Mouse (Mus musculus) heart, adult 2 months (tissue): Measurements from ENCODE around the gene Arhgap28. TPM values are rescaled to one million over a fixed set of nuclear protein-coding genes. Genes with fewer than 3 reads are reported as not detected.
A peak's percentile ranks its signal among the peaks of the same experiment; 100 is the strongest.

Experiments
- DNase-seq, 2 experiments: peaks; one replicate each; pipeline ENCODE4 v3.0.0; 2021
- H3K27ac ChIP-seq: fragments of 200-600 bp; 2 replicates; pipeline ENCODE4 v1.8.1; 2022
- H3K27me3 ChIP-seq: fragments of 200-500 bp; 2 replicates; pipeline ENCODE4 v1.6.1; 2012; ENCODE audit warnings: mild to moderate bottlenecking, low read length, inconsistent platforms, mixed read lengths; ENCODE audit not compliant: control insufficient read depth, insufficient read depth
- H3K36me3 ChIP-seq: fragments of 200-500 bp; 2 replicates; pipeline ENCODE4 v1.6.1; 2012; ENCODE audit warnings: low read length, inconsistent platforms; ENCODE audit not compliant: control insufficient read depth, insufficient read depth
- H3K4me1 ChIP-seq: fragments of 200-500 bp; 2 replicates; pipeline ENCODE4 v1.6.1; 2011; ENCODE audit warnings: low read length; ENCODE audit not compliant: control insufficient read depth, insufficient read depth
- H3K4me3 ChIP-seq: fragments of 200-600 bp; 2 replicates; pipeline ENCODE4 v1.8.1; 2022
- H3K79me2 ChIP-seq: fragments of 200-500 bp; replicated peaks from 2 replicates; pipeline ENCODE4 v1.6.1; 2012; ENCODE audit warnings: mild to moderate bottlenecking, inconsistent platforms, low read length, moderate library complexity, mixed read lengths; ENCODE audit not compliant: control insufficient read depth, insufficient read depth
- H3K9ac ChIP-seq: fragments of 200-500 bp; 2 replicates; pipeline ENCODE4 v1.6.1; 2012; ENCODE audit warnings: low read depth, mild to moderate bottlenecking, control low read depth, inconsistent platforms, low read length, mixed read lengths
- CTCF ChIP-seq: fragments of 200-600 bp; IDR thresholded peaks from 2 replicates; pipeline ENCODE4 v1.8.1; 2022; ENCODE audit warnings: antibody characterized with exemption, mild to moderate bottlenecking, moderate library complexity
- EP300 ChIP-seq: fragments of 200-500 bp; IDR thresholded peaks from 2 replicates; pipeline ENCODE4 v1.6.1; 2011; ENCODE audit warnings: low read depth, low read length, control low read depth; ENCODE audit not compliant: insufficient read depth
- POLR2A ChIP-seq: fragments of 200-500 bp; IDR thresholded peaks from 2 replicates; pipeline ENCODE4 v1.6.1; 2011; ENCODE audit warnings: mild to moderate bottlenecking, low read depth, low read length, control low read depth; ENCODE audit not compliant: insufficient read depth
- WGBS: fragments of 180-500 bp; shearing (Covaris S2); methylation state at CpG from one replicate; pipeline ENCODE4 v1.1.7; 2018; 5-methylcytosine and 5-hydroxymethylcytosine counted together
- intact Hi-C: fragments of 180-260 bp; cut with DNase I; formaldehyde crosslinking; loops from one replicate; pipeline ENCODE4 v1.15.1; 2025
- polyA plus RNA-seq: library from polyadenylated mRNA; depleted of rRNA; stranded (reverse); fragments of >200 nt; gene quantifications from 2 replicates; pipeline ENCODE4 v1.2.3, GENCODE M21; 2012
- total RNA-seq, 2 experiments: library from RNA; stranded (reverse); gene quantifications; 2 replicates each; pipeline ENCODE4 v1.2.3; 2021

Arhgap28 gene
- total and polyA plus RNA-seq, 3 experiments, result 1.6 to 2.5 (median 1.9) TPM

DNA sequence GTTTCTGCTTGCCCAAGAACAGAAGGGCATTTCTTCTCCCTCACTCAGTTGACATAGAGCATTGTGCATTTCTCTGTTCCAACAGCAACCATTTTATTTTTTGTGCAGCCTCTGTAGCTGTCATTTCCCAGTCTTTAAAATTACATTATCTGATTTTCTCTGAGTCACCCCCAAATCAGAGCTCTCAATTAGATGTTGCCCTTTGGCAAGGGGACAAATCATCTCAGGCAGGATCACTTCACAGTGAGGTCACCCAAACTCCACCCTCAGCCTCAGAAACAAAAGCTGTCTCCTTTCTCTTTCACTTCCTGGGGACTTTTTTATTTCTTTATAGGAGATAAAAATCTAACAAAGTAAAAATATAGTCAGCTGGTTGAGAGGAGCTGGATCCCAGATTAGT is 27.9 kb downstream of the Arhgap28 start:
- no peaks in the 10 kb centered on the region for H3K79me2 ChIP-seq
- TF ChIP-seq POLR2A, result no peak
- no peak for TF ChIP-seq EP300
- TF ChIP-seq CTCF, result no peak
- H3K4me3 ChIP-seq, result no peak overlapping the region
- intact Hi-C loops, result no loop called here
- H3K36me3 ChIP-seq, result peaks cover 2% of the 10 kb centered on the region; the same call in 1 of the 2 replicates
- peaks cover 10% of the 10 kb centered on the region for H3K4me1 ChIP-seq
- no peak overlapping the region for H3K9ac ChIP-seq
- peak overlapping the region; percentile 50; the same call in 1 of the 2 replicates for H3K27ac ChIP-seq
- H3K27me3 ChIP-seq, result no peaks in the 10 kb centered on the region
- no peak for DNase-seq

DNA sequence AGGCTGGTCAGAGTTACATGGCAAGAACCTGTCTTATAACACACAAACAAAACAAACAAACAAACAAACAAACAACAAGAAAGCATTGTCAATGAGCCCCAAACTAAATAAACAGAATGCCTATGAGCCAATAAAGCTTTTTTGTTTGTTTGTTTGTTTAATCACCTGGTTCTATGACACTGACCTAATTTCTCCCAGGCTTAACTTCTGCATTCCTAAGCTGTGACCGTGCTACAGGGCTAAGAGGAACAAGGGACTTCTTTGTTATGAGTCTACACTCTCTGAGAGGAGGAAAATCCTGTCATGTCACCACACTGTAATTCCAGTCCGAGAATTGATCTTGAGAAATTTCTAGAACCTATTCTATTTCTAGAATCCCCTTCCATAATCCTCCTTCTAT is 29.2 kb downstream of the Arhgap28 start:
- intact Hi-C loops, result no loop called here
- Histone ChIP-seq H3K4me3 (no peak overlapping the region), H3K9ac (no peak overlapping the region), H3K27me3 (no peaks in the 10 kb centered on the region), H3K36me3 (peaks cover 2% of the 10 kb centered on the region; the same call in 1 of the 2 replicates), H3K27ac (no peak overlapping the region), H3K79me2 (no peaks in the 10 kb centered on the region), H3K4me1 (peaks cover 10% of the 10 kb centered on the region)
- no peak for DNase-seq
- no peak for TF ChIP-seq EP300
- TF ChIP-seq POLR2A, result no peak
- no peak for TF ChIP-seq CTCF
- WGBS, result 55% methylated on average over 2 of the region's 2 CpGs

DNA sequence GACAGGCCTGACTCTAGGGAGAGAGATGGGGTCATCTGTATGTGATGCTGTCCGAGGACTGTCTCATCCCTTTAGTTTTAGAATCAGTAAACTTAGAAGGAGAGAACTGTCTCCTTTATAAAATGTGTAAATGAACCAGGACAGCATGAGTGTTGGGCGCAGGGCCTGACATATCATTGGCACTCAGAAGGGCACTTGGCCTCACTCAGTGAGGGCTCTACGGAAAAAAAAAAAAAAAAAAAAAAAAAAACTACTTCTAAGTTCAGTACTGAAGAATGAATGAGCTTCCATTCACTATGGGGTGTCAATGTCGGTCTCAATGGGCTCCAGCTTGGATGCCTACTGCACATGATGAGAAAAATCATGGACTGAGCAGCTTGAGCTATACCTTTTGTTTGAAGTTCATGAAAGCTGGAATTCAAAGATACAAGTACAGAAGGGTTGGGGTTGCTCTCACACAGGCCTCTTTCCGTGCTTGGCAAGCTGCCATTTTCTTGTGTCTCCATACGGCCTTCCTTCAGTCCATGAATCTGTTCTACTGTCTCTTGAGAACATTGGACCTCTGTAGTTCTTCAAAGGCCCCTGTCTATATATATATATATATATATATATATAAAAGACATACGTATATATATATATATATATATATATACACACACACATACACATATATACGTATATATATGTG is 36.9 kb downstream of the Arhgap28 start:
- no peak for TF ChIP-seq POLR2A
- TF ChIP-seq CTCF, result no peak
- TF ChIP-seq EP300, result no peak
- Histone ChIP-seq H3K27me3 (no peaks in the 10 kb centered on the region), H3K79me2 (no peaks in the 10 kb centered on the region), H3K4me3 (no peak overlapping the region), H3K36me3 (no peaks in the 10 kb centered on the region), H3K27ac (no peak overlapping the region), H3K9ac (no peak overlapping the region), H3K4me1 (no peaks in the 10 kb centered on the region)
- DNase-seq, result no peak
- 67% methylated on average over 8 of the region's 8 CpGs for WGBS
- intact Hi-C loops, result no loop called here

DNA sequence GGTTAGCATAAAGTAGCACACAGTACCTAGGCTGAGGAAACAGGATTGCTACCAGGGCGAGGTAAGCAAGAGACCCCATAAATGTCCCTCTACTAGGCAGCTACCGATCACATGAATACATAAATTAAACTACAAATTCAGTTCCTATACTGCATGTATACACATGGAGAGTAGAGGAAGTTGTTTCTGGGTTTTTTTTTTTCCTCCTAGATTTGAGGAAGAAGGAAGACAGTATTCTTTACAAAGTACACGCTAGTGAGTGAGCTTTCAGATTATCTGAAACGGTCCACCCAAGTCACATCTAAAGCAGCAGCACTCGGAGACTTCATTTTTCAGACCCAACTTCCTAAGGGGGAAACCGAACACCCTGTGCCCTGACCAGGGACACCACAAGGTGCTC is 41.1 kb downstream of the Arhgap28 start:
- H3K4me3 ChIP-seq, result no peak overlapping the region
- H3K27ac ChIP-seq, result no peak overlapping the region
- H3K4me1 ChIP-seq, result no peaks in the 10 kb centered on the region
- intact Hi-C loops, result no loop called here
- H3K79me2 ChIP-seq, result no peaks in the 10 kb centered on the region
- no peak for DNase-seq
- H3K9ac ChIP-seq, result no peak overlapping the region
- H3K27me3 ChIP-seq, result no peaks in the 10 kb centered on the region
- no peaks in the 10 kb centered on the region for H3K36me3 ChIP-seq
- no peak for TF ChIP-seq POLR2A
- no peak for TF ChIP-seq CTCF
- TF ChIP-seq EP300, result no peak
- 84% methylated on average over 6 of the region's 6 CpGs for WGBS

DNA sequence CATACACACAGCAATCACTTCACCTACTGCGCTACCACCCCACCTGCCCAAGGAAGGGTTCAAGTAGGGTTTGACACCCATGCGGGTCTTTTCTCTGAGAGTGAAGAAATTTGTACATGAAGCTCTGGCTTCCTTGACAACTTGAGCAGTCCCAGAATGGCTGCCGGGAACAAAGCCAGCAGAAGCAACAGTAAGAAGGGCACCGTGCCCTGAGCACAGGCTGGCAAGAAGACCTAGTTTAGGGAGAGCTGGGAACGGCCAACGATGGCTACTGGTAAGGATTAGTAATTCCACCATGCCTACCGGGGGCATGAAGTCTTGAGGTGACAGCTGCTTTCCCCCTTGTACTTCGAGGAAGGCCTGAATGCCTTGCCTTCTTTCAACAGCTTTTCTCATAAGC is 41.9 kb downstream of the Arhgap28 start:
- Histone ChIP-seq H3K36me3 (no peaks in the 10 kb centered on the region), H3K27me3 (no peaks in the 10 kb centered on the region), H3K4me1 (no peaks in the 10 kb centered on the region), H3K79me2 (no peaks in the 10 kb centered on the region), H3K9ac (no peak overlapping the region), H3K4me3 (no peak overlapping the region), H3K27ac (no peak overlapping the region)
- no peak for DNase-seq
- intact Hi-C loops, result no loop called here
- TF ChIP-seq EP300 (no peak), CTCF (no peak), POLR2A (no peak)
- 72% methylated on average over 8 of the region's 8 CpGs for WGBS

DNA sequence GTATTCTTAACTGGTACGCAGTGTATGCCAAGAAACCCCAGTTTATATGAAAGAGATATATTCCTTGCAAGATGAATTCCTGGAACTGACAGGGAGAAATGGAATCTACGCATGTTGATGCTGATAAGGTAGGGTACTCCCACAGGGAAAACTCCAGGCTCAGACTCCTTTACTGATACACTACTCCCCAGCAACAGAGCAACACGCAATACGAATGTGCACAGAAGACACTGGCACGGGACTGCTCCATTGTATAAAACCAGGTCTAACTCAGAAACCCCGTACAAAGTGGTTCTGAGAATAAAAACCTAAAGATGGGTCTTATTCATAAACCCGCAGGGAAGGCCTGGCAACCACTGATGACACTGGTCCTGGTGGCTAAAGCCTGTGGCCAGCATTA is 45.0 kb downstream of the Arhgap28 start:
- intact Hi-C loops, result loop anchor here (5.0 kb wide), 1 partner anchor 43 kb away; the partner anchor contains the start of gene Arhgap28
- Histone ChIP-seq H3K36me3 (peaks cover 3% of the 10 kb centered on the region; the same call in 1 of the 2 replicates), H3K9ac (no peak overlapping the region), H3K79me2 (no peaks in the 10 kb centered on the region), H3K4me1 (peaks cover 6% of the 10 kb centered on the region), H3K27ac (no peak overlapping the region), H3K4me3 (no peak overlapping the region), H3K27me3 (no peaks in the 10 kb centered on the region)
- WGBS, result 67% methylated on average over 7 of the region's 7 CpGs
- TF ChIP-seq EP300 (no peak), CTCF (no peak), POLR2A (no peak)
- no peak for DNase-seq

DNA sequence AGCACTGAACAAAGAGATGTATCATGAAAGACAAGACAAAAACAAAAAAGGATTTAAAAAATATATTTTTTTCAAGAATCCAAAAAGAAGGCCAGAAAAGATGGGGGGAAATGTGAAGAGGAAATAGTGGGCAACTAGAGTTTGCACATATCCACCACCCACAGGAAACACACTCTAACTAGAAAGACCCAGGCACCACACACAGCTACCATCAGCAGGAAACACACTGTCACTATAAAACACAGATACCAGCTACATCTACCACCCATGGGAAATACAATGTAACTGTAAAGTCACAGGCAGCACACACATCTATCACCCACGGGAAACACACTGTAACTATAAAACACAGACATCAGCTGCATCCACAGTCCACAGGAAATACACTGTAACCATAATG is 46.3 kb downstream of the Arhgap28 start:
- 65% methylated on average over 1 of the region's 1 CpGs for WGBS
- H3K4me1 ChIP-seq, result peaks cover 8% of the 10 kb centered on the region

More for the DNA sequence above, 46.3 kb downstream of the Arhgap28 start:
- no peak for TF ChIP-seq EP300
- TF ChIP-seq CTCF, result no peak
- no peak for TF ChIP-seq POLR2A
- intact Hi-C loops, result loop anchor here (5.0 kb wide), 1 partner anchor 45 kb away; the partner anchor contains the start of gene Arhgap28
- Histone ChIP-seq H3K27me3 (no peaks in the 10 kb centered on the region), H3K4me3 (no peak overlapping the region), H3K36me3 (peaks cover 3% of the 10 kb centered on the region; the same call in 1 of the 2 replicates), H3K9ac (no peak overlapping the region), H3K27ac (no peak overlapping the region), H3K79me2 (no peaks in the 10 kb centered on the region)
- no peak for DNase-seq
